Mouse (Mus musculus): ENCODE measurements around the gene Foxj2.

The Foxj2 gene

DNA sequence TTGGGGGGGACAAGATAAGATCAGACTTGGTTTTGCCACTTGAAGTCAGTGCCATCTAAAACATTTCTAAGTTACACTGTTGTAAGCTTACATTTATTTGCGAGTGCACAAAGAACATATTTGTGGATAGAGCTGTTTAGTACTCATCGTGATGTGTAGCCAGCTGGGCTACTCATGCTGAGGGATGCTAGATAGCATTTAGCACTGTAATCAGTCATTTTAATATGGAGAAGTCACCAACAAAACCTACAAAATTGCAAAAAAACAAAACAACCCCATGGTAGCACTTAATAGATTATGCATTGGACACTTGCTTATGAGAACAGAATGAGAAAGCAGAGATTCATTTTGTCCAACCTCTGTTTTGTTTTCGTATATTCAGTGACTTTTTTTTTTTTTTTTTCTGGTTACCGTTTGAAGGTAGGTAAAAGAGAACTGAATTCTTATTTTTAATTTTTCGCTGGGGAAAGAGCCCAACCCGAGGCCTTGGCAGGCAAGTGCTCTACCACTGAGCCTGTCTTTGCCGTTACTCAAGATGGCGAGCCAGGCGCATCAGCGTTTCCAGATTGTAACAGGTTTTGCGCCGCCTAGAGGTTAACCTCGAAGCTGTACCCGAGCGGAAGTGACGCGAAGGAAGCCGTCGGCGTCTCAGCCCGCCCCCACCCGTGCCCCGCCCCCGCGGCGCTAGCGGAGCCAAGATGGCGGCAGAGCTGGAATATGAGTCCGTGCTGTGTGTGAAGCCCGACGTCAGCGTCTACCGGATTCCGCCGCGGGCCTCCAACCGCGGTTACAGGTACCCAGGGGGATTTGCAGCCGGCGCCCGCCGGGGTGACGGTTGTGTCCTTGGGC lies 54.4 kb downstream of the Foxj2 start, which contains the start of gene Necap1:
Gene Necap1 (plus strand): TSS at position 604 of the 849 bp plus-strand sequence.
- DNase-seq (ENCODE audit: low read depth, low spot score) = peak; percentile 92

DNA sequence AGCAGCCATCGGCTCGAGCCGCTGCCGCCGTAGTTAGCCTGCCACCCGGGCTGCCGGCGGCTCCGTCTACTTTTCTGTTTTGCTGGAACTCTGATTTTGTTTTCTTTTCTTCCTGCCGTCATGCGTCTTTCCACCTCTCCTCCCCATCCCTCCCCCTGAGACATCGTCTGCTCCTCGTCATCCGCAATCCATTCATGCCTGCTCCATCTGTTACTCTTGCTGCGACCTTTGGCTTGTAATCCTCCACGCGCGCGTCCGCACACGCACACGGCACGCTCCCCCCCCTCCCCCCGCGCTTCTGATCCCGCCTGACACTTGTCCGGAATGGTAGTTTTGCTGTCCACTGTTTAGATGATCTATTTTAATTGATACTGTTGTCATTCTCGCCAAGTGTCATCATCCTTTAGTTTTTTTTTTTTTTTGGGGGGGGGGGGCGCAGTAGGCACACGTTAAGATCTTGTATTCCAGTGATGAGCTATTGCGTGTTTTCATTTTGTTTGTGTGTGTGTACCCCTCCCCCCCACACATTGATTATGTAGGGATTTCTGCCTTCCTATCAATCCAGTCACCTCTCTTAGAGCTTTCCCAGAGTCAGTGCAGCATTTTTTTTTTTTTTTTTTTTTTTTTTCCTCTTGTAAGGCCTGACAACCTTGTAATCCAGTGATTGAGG lies 55.1 kb downstream of the Foxj2 start:
- peak; percentile 32 for DNase-seq (ENCODE audit: low read depth, low spot score)

DNA sequence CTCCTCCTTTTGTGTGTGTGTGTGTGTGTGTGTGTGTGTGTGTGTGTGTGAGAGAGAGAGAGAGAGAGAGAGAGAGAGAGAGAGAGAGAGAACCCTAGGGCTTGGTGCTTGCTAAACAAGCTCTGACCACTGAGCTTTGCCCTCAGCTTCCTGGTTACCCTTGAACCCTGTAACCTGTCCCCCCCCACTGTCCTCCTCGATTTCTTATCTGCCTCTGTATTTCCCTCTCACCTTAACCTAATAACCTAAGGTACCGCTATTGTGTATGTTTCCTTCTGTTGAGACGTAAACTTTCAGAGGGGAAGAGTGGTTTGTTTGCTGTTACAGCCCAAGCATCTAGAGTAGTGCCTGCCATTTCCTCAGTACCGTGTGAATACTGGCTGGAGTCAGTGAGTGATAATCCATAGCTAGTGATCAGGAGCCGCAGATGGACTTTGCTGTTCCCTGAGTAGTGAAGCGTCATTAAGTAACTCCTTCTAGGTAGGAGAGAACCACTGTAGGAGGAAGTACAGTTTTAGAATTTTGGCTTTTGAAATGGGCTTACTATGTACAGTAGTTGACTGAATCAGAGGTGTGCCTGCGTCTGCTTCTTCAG lies 59.5 kb downstream of the Foxj2 start:
- DNase-seq (ENCODE audit: low read depth, low spot score) = no peak

- DNase-seq (ENCODE audit: low read depth, low spot score) = no peak
Measured at GRCm38 (mm10) chr6:122879781-122880505, 60.2 kb downstream of the Foxj2 start.

- DNase-seq (ENCODE audit: low read depth, low spot score) = no peak
Measured at GRCm38 (mm10) chr6:122881287-122881686, 61.6 kb downstream of the Foxj2 start.

GRCm38 (mm10) chr6:122883603-122884002 lies 63.9 kb downstream of the Foxj2 start:
- DNase-seq (ENCODE audit: low read depth, low spot score) = no peak

DNA sequence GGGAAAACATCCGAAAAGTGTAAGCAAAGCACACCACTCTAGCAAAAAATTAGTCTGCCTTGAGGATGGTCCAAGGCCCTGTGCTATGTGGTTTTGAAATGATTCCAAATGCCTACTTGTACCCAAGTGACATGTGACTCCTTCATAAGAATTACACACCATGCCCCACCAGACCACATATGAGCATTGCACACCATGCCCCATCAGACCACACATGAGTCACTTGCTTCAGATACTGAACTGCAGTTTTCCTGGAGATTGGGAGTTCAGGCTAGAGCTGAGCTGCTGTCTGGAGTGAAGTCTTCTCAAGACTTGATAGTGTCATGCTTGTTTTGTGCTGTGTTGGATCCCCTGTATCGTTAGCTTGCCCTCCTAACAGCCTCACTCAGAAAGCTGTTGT lies 69.9 kb downstream of the Foxj2 start:
- no peak for DNase-seq (ENCODE audit: low read depth, low spot score)

DNA sequence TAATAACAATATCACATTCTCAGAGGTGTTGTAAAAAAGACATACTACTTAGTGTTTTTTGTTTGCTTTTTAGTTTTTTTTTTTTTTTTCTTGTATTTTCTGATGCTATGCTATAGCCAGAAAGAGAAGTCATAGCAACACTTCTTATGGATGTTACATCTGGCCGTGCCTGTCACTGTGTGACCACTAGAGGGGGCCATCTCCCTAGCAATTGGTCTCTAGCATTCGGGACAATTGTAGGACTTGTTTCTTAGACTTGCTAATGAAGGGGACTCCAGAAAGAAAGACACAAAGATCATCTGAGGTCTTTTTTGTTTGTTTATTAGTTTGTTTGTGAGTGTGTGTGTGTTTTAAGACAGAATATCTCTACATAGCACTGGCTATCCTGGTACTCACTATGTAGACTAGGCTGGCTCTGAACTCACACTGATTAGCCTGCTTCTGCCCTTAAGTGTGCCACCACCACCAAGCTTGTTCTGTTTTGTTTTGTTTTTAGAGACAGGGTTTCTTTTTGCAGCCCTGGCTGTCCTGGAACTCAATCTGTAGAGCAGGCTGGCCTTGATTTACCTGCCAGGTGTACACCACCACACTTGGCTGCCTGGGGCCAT lies 72.8 kb downstream of the Foxj2 start:
- peak; percentile 46 for DNase-seq (ENCODE audit: low read depth, low spot score)

All from embryo, embryonic 11.5 days (tissue).